Mouse (Mus musculus): Measurements from ENCODE around the gene Myh8.

Gene Myh8

DNA sequence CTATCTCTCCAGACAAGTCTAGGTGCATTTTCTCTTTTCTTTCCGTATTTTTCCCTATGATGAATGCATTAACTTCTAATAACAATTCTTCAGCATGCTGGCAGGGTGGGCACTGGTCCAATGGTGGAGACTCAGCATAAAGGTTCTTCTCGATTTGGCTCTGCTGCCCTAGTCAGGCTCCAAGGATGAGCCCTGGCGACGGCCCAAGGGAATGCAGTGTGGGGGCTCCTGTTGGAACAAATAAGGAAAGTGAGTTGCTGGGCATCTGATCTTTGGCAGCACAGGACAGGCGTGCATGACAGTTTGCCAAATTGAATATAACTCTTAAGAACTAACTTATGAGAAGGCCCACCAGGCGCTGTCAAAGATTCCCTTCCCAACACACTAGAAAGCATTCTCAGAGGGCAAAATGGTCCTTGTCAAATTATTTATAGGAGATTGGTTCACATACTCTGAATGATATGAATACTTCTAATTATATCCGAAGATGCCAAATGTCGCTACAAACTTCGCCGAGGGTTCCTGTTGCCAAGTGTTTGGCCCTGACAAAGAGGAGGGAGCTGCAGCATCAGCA, at the start of gene Myh8:
TSS of gene Myh8 (plus strand) at position 524 of the 574 bp plus-strand sequence.
- DNase-seq: no peak

- DNase-seq: no peak
Observed at GRCm38 (mm10) chr11:67228731-67229130, 48.2 kb upstream of the Myh8 start.

- no peak for DNase-seq
Observed at GRCm38 (mm10) chr11:67229166-67229565, 47.8 kb upstream of the Myh8 start.

DNA sequence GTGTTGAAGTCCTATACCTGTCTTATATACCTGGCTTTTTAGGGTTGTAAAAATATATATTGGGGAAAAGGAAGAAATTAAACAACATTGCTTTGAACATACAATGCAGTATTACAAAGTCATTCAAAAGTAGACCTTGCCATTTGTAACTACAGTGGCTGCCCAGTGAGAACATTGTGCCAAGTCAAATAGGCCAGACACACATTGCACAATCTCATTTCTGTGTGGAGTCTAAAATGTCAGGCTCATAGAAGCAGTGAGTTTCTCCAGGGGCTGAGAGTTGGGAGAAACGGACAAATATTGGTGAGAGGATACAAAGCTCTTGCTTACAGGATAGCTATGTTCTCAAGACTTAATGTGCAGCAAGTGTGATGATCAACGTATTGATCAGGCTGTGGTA, 47.0 kb upstream of the Myh8 start:
- no peak for DNase-seq

- DNase-seq: no peak
Observed at GRCm38 (mm10) chr11:67235639-67236358, 41.1 kb upstream of the Myh8 start.

DNA sequence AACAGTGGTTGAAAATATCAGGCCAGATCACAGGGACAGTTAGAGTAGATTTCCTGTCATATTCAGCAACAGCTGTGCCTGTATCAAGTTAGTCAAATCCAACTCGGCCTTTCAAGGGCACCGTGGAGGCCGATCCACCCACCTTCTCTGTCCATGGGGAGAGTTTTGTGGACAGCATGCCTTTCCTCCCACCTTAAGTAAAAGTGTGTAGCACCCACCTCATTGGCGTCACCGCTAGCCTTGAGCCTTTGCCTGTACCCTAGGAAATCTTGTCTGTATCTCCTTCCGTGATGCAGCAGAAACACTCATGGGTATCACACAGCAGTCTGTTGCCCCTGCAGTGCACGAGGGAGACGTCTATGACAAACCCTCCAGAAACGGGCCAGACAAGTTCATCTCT, 40.1 kb upstream of the Myh8 start:
- no peak for DNase-seq

GRCm38 (mm10) chr11:67237481-67238079, 39.3 kb upstream of the Myh8 start, which contains the start of gene Myh4:
Gene Myh4, plus strand, starts transcription at chr11:67238029.
- DNase-seq: no peak

DNA sequence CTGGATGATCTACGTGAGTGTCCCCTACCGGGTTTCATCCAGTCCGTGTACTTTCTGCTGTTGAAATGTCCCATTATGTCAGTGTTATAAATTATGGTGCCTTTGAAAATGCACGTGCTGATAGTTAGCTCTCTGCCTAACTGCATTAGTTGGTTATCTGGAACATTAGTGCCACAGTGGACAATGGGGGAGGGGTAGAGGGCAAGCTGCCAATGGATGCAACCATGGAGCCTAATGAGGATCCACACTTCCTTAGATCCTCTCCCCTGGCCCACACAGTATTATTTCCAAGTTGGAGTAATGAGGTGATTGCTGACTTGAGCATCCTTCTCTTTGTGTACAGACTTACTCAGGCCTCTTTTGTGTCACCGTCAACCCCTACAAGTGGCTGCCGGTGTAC, 35.9 kb upstream of the Myh8 start:
- no peak for DNase-seq

DNA sequence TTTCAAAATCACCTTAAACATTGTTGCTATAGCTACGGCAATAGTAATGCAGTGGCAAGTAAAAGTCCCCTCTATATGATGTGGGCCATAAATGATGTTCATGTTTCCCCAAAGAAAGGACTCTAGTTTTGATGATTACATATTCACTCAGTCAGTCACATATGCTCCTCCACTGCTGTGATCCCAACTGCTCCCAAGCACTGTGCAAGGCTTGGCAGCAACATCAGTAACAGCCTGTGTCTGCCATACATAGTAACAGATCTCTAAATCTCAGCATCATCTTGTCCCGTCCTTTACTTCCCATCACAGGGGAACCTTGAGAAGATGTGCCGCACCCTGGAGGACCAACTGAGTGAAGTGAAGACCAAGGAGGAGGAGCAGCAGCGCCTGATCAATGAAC, 23.2 kb upstream of the Myh8 start:
- no peak for DNase-seq

GRCm38 (mm10) chr11:67257048-67257447, 19.9 kb upstream of the Myh8 start:
- no peak for DNase-seq

DNA sequence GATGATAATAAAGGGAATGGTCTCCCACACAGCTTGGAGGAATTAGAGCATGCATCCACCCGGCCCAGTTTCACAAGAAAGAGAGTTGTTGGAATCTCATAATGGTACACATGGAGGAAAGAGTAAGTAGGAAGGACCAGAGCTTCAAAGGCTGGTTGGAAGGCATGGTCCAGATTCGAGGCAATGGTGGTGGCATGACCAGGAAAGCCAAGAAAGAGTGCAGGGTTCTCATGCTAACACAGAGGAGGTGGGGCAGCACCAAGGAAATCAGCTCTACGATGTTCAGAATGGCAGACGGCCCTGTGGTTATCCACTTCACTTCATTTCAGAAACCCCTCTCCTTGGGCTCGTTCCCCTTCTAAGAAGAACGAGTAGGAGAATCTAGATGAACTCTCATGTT, 16.0 kb upstream of the Myh8 start:
- no peak for DNase-seq

GRCm38 (mm10) chr11:67293440-67293839, 16.5 kb downstream of the Myh8 start:
- no peak for DNase-seq

DNA sequence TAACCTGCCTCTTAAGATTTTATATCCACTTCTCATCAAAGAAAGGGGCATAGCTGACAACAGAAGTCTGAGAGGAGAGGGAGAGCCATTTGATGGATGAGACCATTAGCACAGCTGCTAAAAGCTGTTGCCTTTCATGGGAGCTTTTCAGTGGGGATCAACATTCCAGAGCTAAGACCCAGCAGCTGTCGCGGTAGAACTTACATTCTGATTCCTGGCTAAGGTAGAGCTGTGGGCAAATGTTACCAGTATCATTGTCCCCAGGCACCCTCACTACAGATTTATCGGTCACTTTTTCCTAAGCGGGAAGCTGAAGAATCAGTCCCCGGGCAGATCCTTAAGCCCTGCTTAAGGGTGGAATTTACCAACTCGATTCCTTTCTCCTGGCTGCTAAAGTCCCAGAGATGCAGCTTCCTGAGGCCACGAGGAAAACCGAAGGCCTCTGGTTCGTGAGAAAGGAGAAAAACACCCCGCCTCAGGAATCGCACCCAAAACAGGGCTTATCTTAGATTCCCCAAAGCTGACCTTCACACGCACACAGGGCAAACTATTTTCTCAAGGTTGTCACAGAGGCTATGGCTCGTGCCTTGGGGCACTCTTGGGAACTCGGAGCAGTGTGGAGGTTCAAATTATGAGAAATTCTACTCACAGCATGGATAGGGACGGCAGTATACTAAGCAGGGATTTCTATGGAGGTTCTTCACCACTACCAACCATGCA, 37.0 kb downstream of the Myh8 start:
- DNase-seq: no peak

DNA sequence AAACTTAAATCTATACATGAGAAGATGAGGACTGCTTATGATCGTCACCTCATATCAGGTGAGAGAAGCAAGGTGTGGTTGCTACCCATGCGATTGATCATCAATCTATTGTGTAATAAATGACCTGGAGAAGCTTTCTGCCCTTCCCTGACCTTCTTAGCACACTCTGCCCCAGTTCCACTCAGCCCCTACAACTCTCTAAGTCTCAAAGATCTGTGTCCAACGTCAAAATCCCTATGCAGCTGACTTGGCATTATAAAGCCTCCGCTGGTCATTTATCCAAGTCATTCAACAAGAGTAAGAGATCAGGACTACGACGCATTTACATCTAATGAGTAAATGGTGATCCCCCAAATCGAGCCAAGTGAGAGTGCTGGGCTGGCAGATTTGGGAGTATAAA, 44.4 kb downstream of the Myh8 start, which contains the start of gene Myh13:
TSS of gene Myh13 (plus strand) at position 301 of the 400 bp plus-strand sequence.
- DNase-seq: no peak

DNA sequence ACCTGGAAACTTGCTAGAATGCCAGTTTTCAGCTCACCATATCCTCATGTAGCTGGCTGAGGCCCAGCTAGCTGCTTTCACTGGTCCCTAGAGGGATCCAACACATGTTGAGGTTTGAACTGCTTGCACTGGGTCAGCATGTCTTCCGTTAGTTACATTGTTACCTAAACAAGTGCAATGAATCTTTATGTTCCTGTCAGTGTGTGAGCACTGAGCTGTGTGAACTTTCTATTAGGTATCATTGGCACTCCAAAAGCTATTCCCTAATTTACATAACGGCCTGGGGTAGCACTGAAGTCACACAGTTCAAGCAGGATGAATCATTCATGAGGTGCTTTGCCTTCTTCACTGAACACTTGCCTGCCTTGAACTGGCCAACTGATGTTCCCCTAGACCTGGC, 49.6 kb downstream of the Myh8 start:
- no peak for DNase-seq

DNA sequence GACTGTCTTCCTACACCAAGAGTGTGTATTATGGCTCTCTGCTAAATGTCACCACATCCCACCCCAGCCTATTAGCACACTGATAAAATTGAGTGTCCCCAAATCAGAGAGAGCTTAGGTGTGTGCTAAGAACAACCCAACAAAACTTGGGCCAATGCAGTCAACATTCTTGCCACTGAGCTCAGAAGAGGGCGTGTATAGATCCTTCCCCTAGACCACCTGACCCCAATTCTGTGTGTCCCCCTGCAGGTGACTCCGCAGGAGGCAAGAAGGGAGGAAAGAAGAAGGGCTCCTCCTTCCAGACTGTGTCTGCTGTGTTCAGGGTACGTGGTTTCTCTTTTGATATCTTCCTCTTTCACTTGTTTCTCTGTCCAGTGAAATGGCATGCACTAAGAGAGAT, 67.6 kb downstream of the Myh8 start:
- no peak for DNase-seq

- DNase-seq: no peak
Observed at GRCm38 (mm10) chr11:67345186-67345855, 68.4 kb downstream of the Myh8 start.

DNA sequence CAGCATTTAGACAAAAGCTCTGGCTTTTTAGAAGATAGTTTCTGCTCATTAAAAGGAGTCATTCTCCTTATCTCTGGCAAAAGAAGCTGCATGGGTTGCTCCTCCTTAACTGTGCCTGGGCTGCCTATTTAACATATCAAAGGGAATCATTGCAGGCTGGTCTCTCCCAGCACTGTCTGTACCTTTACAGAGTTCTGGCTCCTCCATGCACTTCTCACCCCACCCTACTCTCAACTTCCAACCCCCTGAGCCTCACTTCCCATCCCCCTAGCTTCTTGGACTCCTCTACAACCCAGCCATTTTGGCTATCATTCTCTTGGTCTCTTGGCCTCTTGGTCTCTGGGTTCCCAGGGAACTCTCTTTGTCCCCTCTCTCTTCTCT, 68.9 kb downstream of the Myh8 start:
- DNase-seq: no peak

DNA sequence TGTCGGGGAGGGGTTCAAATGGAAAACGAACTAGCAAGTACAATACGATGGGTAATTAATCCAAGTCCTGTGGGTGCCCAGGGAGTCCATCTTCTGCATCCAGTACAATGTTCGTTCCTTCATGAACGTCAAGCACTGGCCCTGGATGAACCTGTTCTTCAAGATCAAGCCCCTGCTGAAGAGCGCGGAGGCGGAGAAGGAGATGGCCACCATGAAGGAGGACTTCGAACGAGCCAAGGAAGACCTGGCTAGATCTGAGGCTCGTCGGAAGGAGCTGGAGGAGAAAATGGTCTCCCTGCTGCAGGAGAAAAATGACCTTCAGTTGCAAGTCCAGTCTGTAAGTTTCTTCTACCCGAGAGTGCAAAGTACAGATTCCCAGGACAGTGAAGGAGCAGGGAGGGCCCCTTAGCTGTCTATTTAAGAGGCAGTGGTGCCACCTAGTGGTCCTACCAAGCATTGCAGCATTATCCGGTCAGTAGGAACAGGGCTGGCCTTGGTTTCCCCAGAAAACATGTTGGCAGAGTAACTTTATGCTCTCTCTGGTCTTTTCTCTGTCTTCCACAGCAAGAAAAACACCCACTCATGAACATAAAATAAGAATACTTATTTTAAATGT, 73.3 kb downstream of the Myh8 start:
- DNase-seq: peak; percentile 48

GRCm38 (mm10) chr11:67353011-67353410, 76.1 kb downstream of the Myh8 start:
- no peak for DNase-seq

DNA sequence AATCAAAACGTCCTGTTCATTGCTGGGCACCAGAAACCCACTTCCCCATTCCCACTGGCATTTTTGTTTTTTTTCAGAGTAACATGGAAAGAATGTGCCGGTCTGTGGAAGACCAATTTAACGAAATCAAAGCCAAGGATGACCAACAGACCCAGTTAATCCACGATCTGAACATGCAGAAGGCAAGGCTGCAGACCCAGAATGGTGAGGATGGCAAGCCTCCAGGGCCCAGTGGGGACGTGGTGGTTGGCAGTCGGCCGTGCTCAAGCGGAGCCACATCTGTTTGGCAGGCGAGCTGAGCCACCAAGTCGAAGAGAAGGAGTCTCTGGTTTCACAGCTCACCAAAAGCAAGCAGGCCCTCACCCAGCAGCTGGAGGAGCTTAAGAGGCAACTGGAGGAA, 81.1 kb downstream of the Myh8 start:
- no peak for DNase-seq

Data from thymus, postnatal 14 days (tissue).